Mouse (Mus musculus) embryo, embryonic 10 days (tissue): ENCODE measurements around the gene Itpr2.

ENCODE experiments used
- DNase-seq: peaks from one replicate; pipeline ENCODE4 v3.0.0-alpha.2; 2015; ENCODE audit warnings: low spot score

Itpr2 gene

DNA sequence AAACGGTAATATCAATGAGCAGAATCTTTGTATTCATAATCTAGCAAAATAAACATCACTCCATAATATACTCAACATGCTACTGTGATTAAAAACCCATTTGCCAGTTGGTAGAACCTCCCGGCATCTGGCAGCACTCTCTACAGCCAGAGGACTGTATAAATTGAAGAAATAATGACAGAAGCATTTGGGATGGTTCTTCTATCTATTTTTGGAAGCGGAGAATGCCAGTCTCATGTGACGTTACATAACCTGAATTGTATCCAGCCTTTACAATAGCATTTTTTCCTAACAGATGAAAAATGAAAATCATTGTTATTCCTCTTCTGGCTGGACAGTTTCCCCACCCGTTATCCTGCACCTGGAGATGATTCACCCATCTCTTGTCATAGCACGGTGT lies 345.5 kb downstream of the Itpr2 start:
- no peak for DNase-seq

DNA sequence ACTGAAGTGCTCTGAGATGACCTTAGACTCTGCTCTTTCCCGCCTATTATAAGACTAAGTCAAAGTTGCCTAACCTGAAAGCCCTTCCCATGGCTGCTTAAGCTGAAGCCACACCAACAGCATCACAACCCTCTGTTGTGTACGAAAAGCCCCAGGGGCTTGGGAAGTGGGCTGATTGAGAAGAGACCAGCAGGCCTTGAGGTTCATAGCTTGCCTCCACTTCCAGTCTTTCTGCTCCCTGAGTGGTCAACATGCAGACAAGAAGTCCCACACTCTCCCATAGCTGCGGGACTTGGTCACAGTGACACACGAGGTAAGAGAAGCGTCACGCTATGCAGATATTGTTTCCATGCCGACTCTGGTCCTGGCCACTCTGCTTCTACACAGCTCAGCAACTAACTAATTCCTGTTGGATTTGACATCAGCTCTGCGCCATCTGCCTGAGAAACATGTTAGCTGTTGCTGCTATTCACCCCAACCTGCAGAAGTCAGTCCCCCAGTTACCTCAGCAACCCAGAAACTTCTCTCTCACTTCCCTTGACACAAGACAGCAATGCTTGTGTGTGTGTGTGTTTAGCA lies 346.8 kb downstream of the Itpr2 start:
- no peak for DNase-seq

GRCm38 (mm10) chr6:146152843-146153242 lies 349.2 kb downstream of the Itpr2 start:
- DNase-seq, result no peak

- DNase-seq, result no peak
These were observed 360.9 kb downstream of the Itpr2 start for GRCm38 (mm10) chr6:146140966-146141585.

- no peak for DNase-seq
These were observed 361.9 kb downstream of the Itpr2 start for GRCm38 (mm10) chr6:146140171-146140570.

DNA sequence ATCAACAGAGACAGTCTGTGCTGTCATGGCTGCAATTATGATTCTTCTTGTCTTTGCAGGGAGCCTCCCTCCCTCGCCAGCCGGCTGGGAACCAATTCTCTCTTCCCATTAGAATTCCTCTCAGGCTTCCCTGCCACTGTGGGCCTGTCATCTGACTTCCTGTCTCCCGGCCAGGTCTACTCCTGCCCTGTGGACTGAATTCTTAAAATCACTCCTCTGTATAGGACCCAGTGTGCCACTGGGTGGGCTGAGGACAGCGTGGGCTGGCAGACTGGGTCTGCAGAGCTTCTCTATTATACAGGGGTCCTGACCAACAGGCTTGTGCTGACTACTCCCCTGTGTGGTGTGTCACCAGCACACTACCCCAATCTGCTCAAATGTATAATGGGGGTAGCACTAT lies 365.4 kb downstream of the Itpr2 start:
- DNase-seq, result no peak

DNA sequence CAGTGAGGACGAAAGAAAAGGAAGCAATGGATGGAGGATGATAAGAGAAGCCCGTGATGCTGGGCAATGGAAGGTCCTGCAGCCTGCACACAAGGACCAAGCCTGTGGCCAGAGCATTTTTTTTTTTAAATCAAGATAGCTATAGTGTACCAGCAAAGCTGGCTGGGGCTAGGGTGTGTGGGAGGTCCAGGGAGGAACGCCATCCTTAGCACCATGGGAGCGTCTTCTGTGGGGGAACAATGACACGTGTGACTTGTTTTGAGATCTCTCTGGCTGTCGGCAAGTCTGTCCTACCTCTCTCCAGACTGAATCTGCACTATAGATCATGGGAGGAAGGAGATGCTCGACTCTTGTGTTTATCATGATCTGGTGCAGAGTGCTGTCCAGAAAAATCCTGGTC lies 365.8 kb downstream of the Itpr2 start:
- DNase-seq, result no peak

DNA sequence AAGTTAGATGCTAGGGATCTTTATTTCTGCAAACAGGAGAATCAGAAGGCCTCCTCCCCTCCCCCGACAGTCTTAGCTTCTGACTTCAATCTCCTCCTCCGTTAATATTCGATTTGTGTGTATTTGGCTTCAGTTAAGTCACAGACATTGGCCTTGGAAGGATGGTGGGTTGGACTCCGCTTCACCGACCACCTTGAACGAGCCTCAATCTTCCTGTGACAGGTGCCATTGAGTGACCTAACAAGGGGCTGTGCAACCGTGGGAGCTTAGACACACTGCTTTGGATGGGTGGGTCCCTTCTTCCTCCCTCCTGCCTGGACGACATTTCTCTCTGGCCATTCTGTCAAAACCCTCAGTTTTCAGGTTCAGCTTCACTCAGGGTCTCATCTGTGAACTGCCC lies 366.7 kb downstream of the Itpr2 start:
- DNase-seq, result no peak

DNA sequence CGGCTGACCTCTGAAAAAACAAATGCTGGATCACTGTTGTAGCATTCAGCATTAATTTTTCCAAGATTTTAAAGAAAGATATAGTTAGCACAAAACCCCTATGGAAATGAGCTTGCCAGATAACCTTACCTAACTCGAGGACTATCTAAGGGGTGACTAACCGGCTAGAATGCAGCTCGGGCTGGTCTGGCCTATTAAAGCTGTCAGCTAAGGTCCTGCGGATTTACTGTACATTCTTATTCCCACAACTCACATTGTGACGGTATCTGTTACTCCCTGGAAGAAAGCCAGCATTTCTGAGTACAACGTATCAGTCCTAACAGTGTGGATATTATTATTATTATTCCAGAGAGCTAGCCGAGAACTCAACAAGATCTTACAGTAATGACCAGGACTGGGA lies 368.1 kb downstream of the Itpr2 start:
- DNase-seq, result no peak

DNA sequence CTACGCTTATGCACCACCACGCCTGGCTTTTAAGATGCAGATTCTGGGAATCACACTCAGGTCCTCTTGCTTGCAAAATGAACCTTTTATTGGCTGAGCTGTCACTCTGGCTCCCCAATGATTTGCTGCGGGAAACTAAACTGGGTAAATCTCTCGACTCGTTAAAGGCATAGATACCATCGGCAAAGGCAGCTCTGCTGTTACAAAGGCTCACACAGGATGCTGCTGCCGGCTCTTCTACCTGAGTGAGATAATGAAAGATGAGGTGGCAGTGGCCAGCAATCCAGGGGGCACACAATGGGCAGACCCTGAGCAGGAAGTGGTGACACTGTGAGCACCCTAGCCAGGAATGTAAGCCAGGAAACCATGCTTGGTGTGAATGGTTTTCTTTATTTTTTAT lies 373.0 kb downstream of the Itpr2 start:
- DNase-seq, result no peak

- DNase-seq, result no peak
These were observed 375.0 kb downstream of the Itpr2 start for GRCm38 (mm10) chr6:146126823-146127681.

- no peak for DNase-seq
These were observed 376.4 kb downstream of the Itpr2 start for GRCm38 (mm10) chr6:146125621-146126020.

DNA sequence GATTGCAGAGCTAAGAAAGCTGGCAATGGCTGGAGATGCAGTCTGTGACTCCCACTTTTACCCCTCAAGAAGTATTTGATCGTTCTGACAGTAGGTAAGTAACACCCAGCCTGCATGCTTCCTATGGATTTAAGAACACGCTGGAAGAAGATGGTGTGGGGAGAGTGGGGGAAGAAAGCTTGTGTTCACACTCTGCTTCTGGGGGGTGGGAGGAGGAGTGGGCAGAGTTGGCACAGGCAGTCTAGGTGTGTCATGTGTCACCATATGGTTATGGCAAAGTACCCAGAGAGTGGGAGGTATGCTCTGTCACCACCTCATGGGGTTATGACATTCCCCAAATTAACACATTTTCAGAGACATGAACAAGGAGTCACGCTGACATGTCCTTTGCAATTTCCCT lies 377.5 kb downstream of the Itpr2 start:
- DNase-seq, result no peak

DNA sequence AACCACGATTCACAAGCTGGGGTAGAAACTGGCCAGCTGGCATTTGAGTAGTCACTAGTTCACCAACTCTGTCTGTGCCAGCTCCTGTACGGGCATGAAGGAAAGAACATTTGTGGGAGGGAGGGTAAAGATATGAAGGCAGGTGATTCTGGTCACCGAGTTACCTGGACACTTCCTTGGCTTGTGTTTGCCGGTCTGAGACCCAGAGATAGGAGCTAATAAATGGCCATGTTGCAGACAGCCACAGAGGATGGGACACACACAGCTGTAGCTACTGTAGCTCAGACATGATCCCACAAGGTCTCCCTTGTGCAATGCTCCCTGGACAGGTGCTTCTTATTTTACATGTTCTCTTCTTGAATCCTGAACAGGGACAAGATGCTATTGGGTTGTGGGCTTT lies 378.4 kb downstream of the Itpr2 start:
- no peak for DNase-seq

DNA sequence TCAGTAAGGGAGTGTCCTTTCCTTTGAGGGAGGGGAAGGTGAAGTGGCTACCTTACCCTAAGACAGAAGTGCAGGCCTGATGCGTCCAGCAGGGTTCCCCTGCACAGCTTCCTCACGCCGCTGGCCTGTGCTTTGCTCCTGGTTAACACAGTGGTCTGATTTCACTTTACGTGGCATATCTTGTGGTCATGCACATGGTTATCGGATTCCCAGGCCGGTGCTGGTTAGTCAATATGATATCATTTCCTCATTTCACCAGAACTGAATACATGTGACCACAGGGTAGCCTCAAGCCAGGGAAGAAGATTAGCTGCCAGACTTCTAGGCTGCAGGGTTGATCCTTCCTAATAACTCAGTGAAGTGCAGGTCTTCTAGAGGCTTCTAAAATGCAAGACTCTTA lies 381.9 kb downstream of the Itpr2 start:
- DNase-seq, result no peak

DNA sequence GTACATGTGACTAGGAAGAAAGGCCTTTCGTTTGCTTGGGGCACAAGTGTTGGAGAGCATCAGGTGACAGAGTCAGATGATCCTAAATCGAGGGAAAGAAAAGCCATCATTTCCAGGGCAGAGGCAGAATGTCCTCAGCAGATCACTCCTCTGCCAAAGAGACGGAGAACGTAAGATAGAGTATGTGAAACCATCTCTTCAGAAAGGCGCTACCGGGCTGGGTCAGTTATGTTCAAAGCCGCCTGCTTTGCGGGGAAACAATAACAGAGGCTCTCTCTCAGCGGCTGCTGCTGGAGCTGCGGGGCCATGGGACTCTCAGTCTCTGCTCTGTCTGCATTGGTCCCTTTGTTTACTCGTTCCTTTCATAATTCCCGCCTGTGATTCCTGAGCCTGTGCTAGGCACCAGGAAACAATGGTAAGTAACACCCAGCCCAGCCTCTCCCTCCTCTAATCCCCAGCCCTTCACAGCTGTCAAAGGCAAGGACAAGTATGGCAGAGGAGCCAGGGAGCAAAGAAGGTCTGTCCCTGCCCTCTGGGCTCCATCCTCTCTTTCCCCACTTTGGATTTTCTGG lies 387.2 kb downstream of the Itpr2 start:
- peak; percentile 64 for DNase-seq

DNA sequence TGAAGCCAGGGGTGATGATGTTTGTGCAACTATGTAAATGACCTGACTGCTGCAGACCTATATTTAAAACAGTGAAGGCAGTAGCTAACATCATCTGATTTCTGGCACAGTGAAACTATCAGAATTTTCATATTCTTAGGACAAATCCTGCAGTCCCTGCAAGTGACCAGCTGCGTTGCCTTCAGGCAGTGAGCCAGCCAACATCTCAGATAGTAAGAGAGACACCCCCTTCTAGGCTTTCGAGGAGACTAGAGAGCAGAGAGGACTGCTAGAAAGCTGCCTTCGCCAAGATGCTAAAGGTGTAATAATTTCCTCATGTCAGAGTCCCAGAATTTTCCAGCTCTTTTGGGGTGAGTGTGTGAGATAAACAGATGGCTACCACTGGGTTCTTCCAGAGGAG lies 388.0 kb downstream of the Itpr2 start:
- DNase-seq, result no peak

DNA sequence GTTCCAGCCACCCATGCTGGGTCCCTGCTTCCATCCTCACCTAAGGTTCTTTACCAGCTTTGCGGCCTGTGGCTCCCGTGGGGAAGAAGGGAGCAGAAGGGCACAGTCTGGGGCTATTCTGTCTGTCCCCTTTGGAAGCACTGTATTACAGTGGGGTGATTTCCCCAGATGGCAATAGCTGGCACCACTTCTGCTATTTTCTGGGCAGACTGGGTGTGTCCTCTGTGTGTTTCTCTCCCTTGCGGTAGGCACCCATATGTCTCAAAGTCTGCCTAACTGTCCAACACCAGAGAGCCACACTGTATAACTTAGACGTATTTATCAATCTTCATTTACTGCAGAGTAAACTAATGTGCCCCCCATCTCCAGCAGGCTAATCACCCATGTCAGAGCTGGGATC lies 388.9 kb downstream of the Itpr2 start:
- DNase-seq, result no peak

DNA sequence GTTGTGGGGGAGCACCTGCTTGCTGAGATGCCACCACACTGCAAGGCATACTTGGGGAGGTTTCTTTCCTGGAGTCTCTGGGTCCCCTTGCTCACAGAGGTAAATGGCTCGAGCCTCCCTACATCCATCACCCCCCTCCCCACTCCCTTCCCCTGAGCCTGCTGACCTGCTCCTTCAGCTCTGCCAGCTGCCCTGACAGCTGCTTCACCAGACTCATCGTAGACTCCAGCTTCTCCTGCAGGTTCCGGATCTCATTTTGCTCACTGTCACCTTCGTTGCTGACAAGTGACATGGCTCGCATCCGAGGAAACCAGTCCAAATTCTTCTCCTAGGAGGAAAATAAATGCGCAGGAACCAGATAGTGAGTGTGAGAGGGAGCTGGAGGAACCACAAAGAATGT lies 389.8 kb downstream of the Itpr2 start:
- no peak for DNase-seq

GRCm38 (mm10) chr6:146111781-146112180 lies 390.2 kb downstream of the Itpr2 start:
- DNase-seq, result no peak

DNA sequence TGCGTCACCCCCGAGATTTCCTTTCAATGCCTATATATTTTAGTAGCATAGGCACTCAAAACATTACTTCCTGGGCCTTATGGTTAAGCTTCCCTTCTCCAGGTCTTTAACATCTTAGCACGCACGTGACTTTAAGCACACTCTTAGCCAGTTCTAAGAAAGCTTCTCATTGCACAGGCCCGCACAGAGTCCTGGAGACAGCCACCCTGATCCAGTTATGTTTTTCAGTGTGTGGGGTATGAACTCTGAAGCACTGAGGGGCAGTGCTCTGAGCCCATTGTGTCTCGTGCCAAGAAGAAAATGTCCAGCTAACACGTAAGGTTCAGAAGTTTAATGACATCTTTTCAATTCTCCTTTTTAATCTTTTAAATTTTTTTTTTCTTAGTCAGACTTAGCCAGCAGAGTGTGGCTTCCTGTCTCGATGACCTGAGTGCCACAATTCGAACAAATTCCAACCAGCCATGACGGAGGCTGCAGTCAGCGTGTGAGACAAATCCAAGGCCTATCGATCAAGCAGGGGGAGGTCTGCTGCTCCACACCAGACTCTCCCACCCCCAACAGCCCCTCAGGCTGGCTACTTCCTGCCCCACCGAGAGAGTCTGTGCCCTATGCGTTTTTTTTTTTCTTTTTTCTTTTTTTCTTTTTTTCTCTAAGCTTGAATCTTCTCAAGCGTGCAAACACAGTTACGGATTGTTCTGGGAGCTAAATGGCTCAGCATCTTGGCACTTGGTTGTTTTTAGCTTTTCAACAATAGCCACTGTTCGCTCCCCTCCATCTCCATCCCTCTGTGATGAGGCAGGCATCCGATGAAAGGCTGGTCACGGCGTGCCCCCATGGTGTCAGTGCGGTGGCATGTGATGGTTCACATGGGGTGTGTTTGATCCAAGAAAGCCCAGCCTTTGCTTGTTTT lies 390.9 kb downstream of the Itpr2 start:
- DNase-seq, result peak; percentile 71

- no peak for DNase-seq
These were observed 391.6 kb downstream of the Itpr2 start for GRCm38 (mm10) chr6:146110425-146110824.
